19 mouse cellular contexts compared by ENCODE assay signal in genomic region chr8:94862487-94863220, GRCm38 (mm10). TPM values are rescaled to one million over a fixed set of nuclear protein-coding genes. Genes with fewer than 3 reads are reported as not detected.
A peak's percentile ranks its signal among the peaks of the same experiment; 100 is the strongest.
DNase-seq lines count a peak whose midpoint lies in the region; ATAC-seq and TF ChIP-seq lines count a peak whose summit lies in the region.
"Had no signal": no experiment of that assay in that cellular context is flagged by ENCODE, and none has a peak within 500 bp of the region (broad histone marks: within the 10 kb centered on the region; RNA-seq: fewer than 3 reads in every experiment).

No protein-coding gene starts in this region.

- intact Hi-C loops in gastrocnemius, adult 2 months (cut with DNase I): no loop called here

- TF ChIP-seq POLR2A in kidney, adult 2 months (IDR thresholded peaks at IDR 0.05; ENCODE audit: low read depth, low read length): no peak

- ATAC-seq in lung, embryonic 16.5 days (ENCODE audit: low read depth): peak; percentile 59
- ATAC-seq: inflammation-experienced regulatory T-cells, adult 6 months had no signal

- peaks cover 1% of the 10 kb centered on the region; the same call in 1 of the 2 replicates for H3K36me3 ChIP-seq in kidney, adult 2 months (ENCODE audit: control insufficient read depth, insufficient read depth, low read length)
- H3K36me3 ChIP-seq in lung, embryonic 16.5 days (ENCODE audit: control insufficient read depth, insufficient read depth, low read length): peaks cover 28% of the 10 kb centered on the region

- H3K27me3 ChIP-seq in kidney, adult 2 months (replicated peaks; ENCODE audit: control insufficient read depth, insufficient read depth, low read length): no peaks in the 10 kb centered on the region
- no peaks in the 10 kb centered on the region for H3K27me3 ChIP-seq in lung, embryonic 16.5 days (ENCODE audit: control insufficient read depth, insufficient read depth, low read depth, low read length)
- H3K27me3 ChIP-seq: CH12.LX; limb, embryonic 12.5 days had no signal

- H3K4me2 ChIP-seq in lung, embryonic 16.5 days (ENCODE audit: low read depth, low read length): no peak overlapping the region
- H3K4me2 ChIP-seq: limb, embryonic 12.5 days had no signal

- peak overlapping the region; percentile 16; the same call in 1 of the 2 replicates for H3K27ac ChIP-seq in gastrocnemius, adult 2 months
- no peak overlapping the region for H3K27ac ChIP-seq in kidney, adult 2 months (ENCODE audit: insufficient read depth, low read depth, low read length)
- H3K27ac ChIP-seq in lung, embryonic 16.5 days (ENCODE audit: low read length): peak overlapping the region; percentile 76
- H3K27ac ChIP-seq: limb, embryonic 12.5 days had no signal

- no peak for TF ChIP-seq CTCF in gastrocnemius, adult 2 months (IDR thresholded peaks at IDR 0.05)
- no peak for TF ChIP-seq CTCF in kidney, adult 2 months (conservative IDR thresholded peaks at IDR 0.05; ENCODE audit: insufficient read depth, insufficient read length, low read depth, low read length)

- H3K4me1 ChIP-seq in kidney, adult 2 months (ENCODE audit: control insufficient read depth, insufficient read depth, low read length): peaks cover 4% of the 10 kb centered on the region; the same call in 1 of the 2 replicates
- peaks cover 10% of the 10 kb centered on the region for H3K4me1 ChIP-seq in lung, embryonic 16.5 days (replicated peaks; ENCODE audit: control insufficient read depth, insufficient read depth, low read length)

- no peak for DNase-seq in gastrocnemius, adult 2 months
- DNase-seq in gastrocnemius, adult 18-20 months (ENCODE audit: low spot score): no peak
- DNase-seq in kidney, adult 2 months: peak; percentile 28
- DNase-seq in kidney, postnatal 36 days: no peak
- DNase-seq in lung, postnatal 36 days: no peak
- peak; percentile 32 to 68 for DNase-seq in lung, postnatal 4 days
- no peak for DNase-seq in layer of hippocampus, adult 18-20 months (ENCODE audit: low spot score in 2 of 2)
- DNase-seq: cerebellum, adult 11-12 months; gastrocnemius, postnatal 25 days; thymus, postnatal 36 days had no signal

- H3K4me3 ChIP-seq in gastrocnemius, adult 2 months: no peak overlapping the region
- H3K4me3 ChIP-seq in kidney, adult 2 months (ENCODE audit: insufficient read depth, low read depth, low read length): no peak overlapping the region
- no peak overlapping the region for H3K4me3 ChIP-seq in lung, embryonic 16.5 days (ENCODE audit: low read length)
- H3K4me3 ChIP-seq: limb, embryonic 12.5 days; megakaryocyte, embryonic 14.5 days had no signal

- no peaks in the 10 kb centered on the region for H3K9me3 ChIP-seq in lung, embryonic 16.5 days (ENCODE audit: control insufficient read depth, low read length)
- H3K9me3 ChIP-seq: limb, embryonic 12.5 days; megakaryocyte, embryonic 14.5 days had no signal

- H3K9ac ChIP-seq in lung, embryonic 16.5 days (ENCODE audit: low read length): no peak overlapping the region
- H3K9ac ChIP-seq: limb, embryonic 12.5 days had no signal

- 76% methylated on average over 12 of the region's 12 CpGs for WGBS in kidney, adult 2 months
- WGBS in lung, embryonic 16.5 days: 73% methylated on average over 12 of the region's 12 CpGs

RNA-seq across cellular contexts. Expression of gene Polr2c, which starts 5.4 kb away (rescaled TPM):
- total RNA-seq in gastrocnemius, adult 2 months (2021): 10 to 100 TPM; 47.3 to 49.8 TPM
- total RNA-seq in gastrocnemius, adult 18-20 months (2021): 10 to 100 TPM; 48.9 to 56.7 TPM
- 107 and 112 TPM in 2 replicates for polyA plus RNA-seq in kidney, adult 2 months (2012; rRNA removed)
- 150 and 157 TPM in 2 replicates for polyA plus RNA-seq in lung, embryonic 16.5 days (2015; fragmentation: Nextera tagmentation; extraction: Ambion mirVana)
- 10 to 100 TPM; 66.0 to 73.6 TPM for total RNA-seq in layer of hippocampus, adult 18-20 months (2021)

RNA-seq across cellular contexts. Expression of gene Dok4, which starts 13.5 kb away (rescaled TPM):
- 1 to 10 TPM; 2.7 to 6.1 TPM for total RNA-seq in gastrocnemius, adult 2 months (2021)
- total RNA-seq in gastrocnemius, adult 18-20 months (2021): 1 to 10 TPM; 3.3 to 7.2 TPM
- 20.2 and 21.7 TPM in 2 replicates for polyA plus RNA-seq in kidney, adult 2 months (2012; rRNA removed)
- 49.4 and 49.7 TPM in 2 replicates for polyA plus RNA-seq in lung, embryonic 16.5 days (2015; fragmentation: Nextera tagmentation; extraction: Ambion mirVana)
- total RNA-seq in layer of hippocampus, adult 18-20 months (2021): 10 to 100 TPM; 21.5 to 23.8 TPM

RNA-seq across cellular contexts. Expression of gene Ciapin1, which starts 24.5 kb away (rescaled TPM):
- 10 to 100 TPM; 29.7 to 44.5 TPM for total RNA-seq in gastrocnemius, adult 2 months (2021)
- total RNA-seq in gastrocnemius, adult 18-20 months (2021): 10 to 100 TPM; 30.8 to 38.8 TPM
- 55.8 and 71.2 TPM in 2 replicates for polyA plus RNA-seq in kidney, adult 2 months (2012; rRNA removed)
- 91.2 and 91.9 TPM in 2 replicates for polyA plus RNA-seq in lung, embryonic 16.5 days (2015; fragmentation: Nextera tagmentation; extraction: Ambion mirVana)
- 10 to 100 TPM; 69.4 to 77.1 TPM for total RNA-seq in layer of hippocampus, adult 18-20 months (2021)

RNA-seq across cellular contexts. Expression of gene Coq9, which starts 24.5 kb away (rescaled TPM):
- total RNA-seq in gastrocnemius, adult 2 months (2021): 100 to 1,000 TPM; 359 to 480 TPM
- total RNA-seq in gastrocnemius, adult 18-20 months (2021): 100 to 1,000 TPM; 392 to 399 TPM
- 378 and 521 TPM in 2 replicates for polyA plus RNA-seq in kidney, adult 2 months (2012; rRNA removed)
- polyA plus RNA-seq in lung, embryonic 16.5 days (2015; fragmentation: Nextera tagmentation; extraction: Ambion mirVana): 69.1 and 69.7 TPM in 2 replicates
- total RNA-seq in layer of hippocampus, adult 18-20 months (2021): 10 to 100 TPM; 75.1 to 91.6 TPM

RNA-seq across cellular contexts. Expression of gene Ccl17, which starts 52.4 kb away (rescaled TPM):
- total RNA-seq in gastrocnemius, adult 2 months (2021): not detected
- total RNA-seq in gastrocnemius, adult 18-20 months (2021): not detected
- polyA plus RNA-seq in kidney, adult 2 months (2012; rRNA removed): 0.64 and 1.0 TPM in 2 replicates
- polyA plus RNA-seq in lung, embryonic 16.5 days (2015; fragmentation: Nextera tagmentation; extraction: Ambion mirVana): 0.62 TPM in 1 of 2 replicates, not detected in the other
- 1 to 10 TPM; 4.7 to 4.9 TPM for total RNA-seq in layer of hippocampus, adult 18-20 months (2021)
- total RNA-seq: gastrocnemius, postnatal 25 days had no signal
- polyA plus RNA-seq: embryonic facial prominence, embryonic 11.5 days; hindbrain, embryonic 11.5 days; inflammation-experienced regulatory T-cells, adult 6 months; limb, embryonic 12.5 days; neural tube, embryonic 11.5 days; spleen, adult 2 months had no signal

Comparison
In these comparisons a context has a peak if more than half of its experiments do, and no peak if none do; other contexts are left out.
1. DNase-seq: peak in kidney, adult 2 months (single experiment) and lung, postnatal 4 days (2 of 2); none in gastrocnemius, adult 2 months (single experiment), gastrocnemius, adult 18-20 months (single experiment), kidney, postnatal 36 days (0 of 2), lung, postnatal 36 days (single experiment) and layer of hippocampus, adult 18-20 months (0 of 2).